Mouse (Mus musculus): ENCODE measurements around the gene Lingo4. TPM values are rescaled to one million over a fixed set of nuclear protein-coding genes. Genes with fewer than 3 reads are reported as not detected.
A peak's percentile ranks its signal among the peaks of the same experiment; 100 is the strongest.

Gene Lingo4
- polyA plus RNA-seq, 1 experiment: not detected

- peaks cover 21% of the 10 kb centered on the region for H3K4me1 ChIP-seq
- no peak overlapping the region for H3K4me3 ChIP-seq (replicated peaks)
- no peaks in the 10 kb centered on the region for H3K9me3 ChIP-seq
- TF ChIP-seq FLI1 (IDR thresholded peaks at IDR 0.05; ENCODE audit: low read length) (no peak), GATA1 (IDR thresholded peaks at IDR 0.05; ENCODE audit: borderline replicate concordance, low read length) (no peak)
- H3K36me3 ChIP-seq (replicated peaks; ENCODE audit: low read length): no peaks in the 10 kb centered on the region
- peaks cover 60% of the 10 kb centered on the region for H3K27me3 ChIP-seq (replicated peaks)
These were observed 26.3 kb upstream of the Lingo4 start for GRCm38 (mm10) chr3:94372038-94372437.

GRCm38 (mm10) chr3:94372641-94373040 is 25.7 kb upstream of the Lingo4 start, which contains the start of gene Rorc:
Gene Rorc (plus strand): TSS chr3:94372794.
- Histone ChIP-seq H3K27me3 (replicated peaks) (peaks cover 65% of the 10 kb centered on the region), H3K4me1 (peaks cover 21% of the 10 kb centered on the region), H3K36me3 (replicated peaks; ENCODE audit: low read length) (no peaks in the 10 kb centered on the region), H3K9me3 (no peaks in the 10 kb centered on the region), H3K4me3 (replicated peaks) (peak within 1 kb of the TSS; percentile 46)
- TF ChIP-seq FLI1 (IDR thresholded peaks at IDR 0.05; ENCODE audit: low read length): no peak
- TF ChIP-seq GATA1 (IDR thresholded peaks at IDR 0.05; ENCODE audit: borderline replicate concordance, low read length): no peak

- H3K4me3 ChIP-seq (replicated peaks): no peak overlapping the region
- peaks cover 68% of the 10 kb centered on the region for H3K27me3 ChIP-seq (replicated peaks)
- peaks cover 21% of the 10 kb centered on the region for H3K4me1 ChIP-seq
- no peaks in the 10 kb centered on the region for H3K36me3 ChIP-seq (replicated peaks; ENCODE audit: low read length)
- no peaks in the 10 kb centered on the region for H3K9me3 ChIP-seq
- TF ChIP-seq GATA1 (IDR thresholded peaks at IDR 0.05; ENCODE audit: borderline replicate concordance, low read length) (no peak), FLI1 (IDR thresholded peaks at IDR 0.05; ENCODE audit: low read length) (no peak)
These were observed 25.2 kb upstream of the Lingo4 start for GRCm38 (mm10) chr3:94373090-94373489.

GRCm38 (mm10) chr3:94373597-94374011 is 24.7 kb upstream of the Lingo4 start:
- Histone ChIP-seq H3K36me3 (replicated peaks; ENCODE audit: low read length) (no peaks in the 10 kb centered on the region), H3K9me3 (no peaks in the 10 kb centered on the region), H3K27me3 (replicated peaks) (peaks cover 70% of the 10 kb centered on the region), H3K4me3 (replicated peaks) (peak overlapping the region; percentile 19), H3K4me1 (peaks cover 21% of the 10 kb centered on the region)
- TF ChIP-seq FLI1 (IDR thresholded peaks at IDR 0.05; ENCODE audit: low read length) (no peak), GATA1 (IDR thresholded peaks at IDR 0.05; ENCODE audit: borderline replicate concordance, low read length) (no peak)

GRCm38 (mm10) chr3:94374636-94375035 is 23.7 kb upstream of the Lingo4 start:
- H3K4me3 ChIP-seq (replicated peaks): no peak overlapping the region
- H3K36me3 ChIP-seq (replicated peaks; ENCODE audit: low read length): no peaks in the 10 kb centered on the region
- no peaks in the 10 kb centered on the region for H3K9me3 ChIP-seq
- peaks cover 21% of the 10 kb centered on the region for H3K4me1 ChIP-seq
- TF ChIP-seq GATA1 (IDR thresholded peaks at IDR 0.05; ENCODE audit: borderline replicate concordance, low read length): no peak
- TF ChIP-seq FLI1 (IDR thresholded peaks at IDR 0.05; ENCODE audit: low read length): no peak
- peaks cover 76% of the 10 kb centered on the region for H3K27me3 ChIP-seq (replicated peaks)

GRCm38 (mm10) chr3:94375146-94375545 is 23.2 kb upstream of the Lingo4 start:
- no peaks in the 10 kb centered on the region for H3K36me3 ChIP-seq (replicated peaks; ENCODE audit: low read length)
- TF ChIP-seq FLI1 (IDR thresholded peaks at IDR 0.05; ENCODE audit: low read length): no peak
- TF ChIP-seq GATA1 (IDR thresholded peaks at IDR 0.05; ENCODE audit: borderline replicate concordance, low read length): no peak
- H3K4me1 ChIP-seq: peaks cover 21% of the 10 kb centered on the region
- H3K9me3 ChIP-seq: no peaks in the 10 kb centered on the region
- no peak overlapping the region for H3K4me3 ChIP-seq (replicated peaks)
- H3K27me3 ChIP-seq (replicated peaks): peaks cover 78% of the 10 kb centered on the region

GRCm38 (mm10) chr3:94375861-94376260 is 22.5 kb upstream of the Lingo4 start:
- H3K4me1 ChIP-seq: peaks cover 21% of the 10 kb centered on the region

GRCm38 (mm10) chr3:94377028-94377923 is 21.0 kb upstream of the Lingo4 start:
- no peak for TF ChIP-seq FLI1 (IDR thresholded peaks at IDR 0.05; ENCODE audit: low read length)
- no peak for TF ChIP-seq GATA1 (IDR thresholded peaks at IDR 0.05; ENCODE audit: borderline replicate concordance, low read length)
- H3K4me1 ChIP-seq: peaks cover 21% of the 10 kb centered on the region
- no peaks in the 10 kb centered on the region for H3K9me3 ChIP-seq
- H3K27me3 ChIP-seq (replicated peaks): peaks cover 75% of the 10 kb centered on the region
- no peaks in the 10 kb centered on the region for H3K36me3 ChIP-seq (replicated peaks; ENCODE audit: low read length)
- no peak overlapping the region for H3K4me3 ChIP-seq (replicated peaks)

More at GRCm38 (mm10) chr3:94375861-94376260, 22.5 kb upstream of the Lingo4 start:
- no peak overlapping the region for H3K4me3 ChIP-seq (replicated peaks)
- H3K36me3 ChIP-seq (replicated peaks; ENCODE audit: low read length): no peaks in the 10 kb centered on the region
- H3K27me3 ChIP-seq (replicated peaks): peaks cover 79% of the 10 kb centered on the region
- no peaks in the 10 kb centered on the region for H3K9me3 ChIP-seq
- TF ChIP-seq FLI1 (IDR thresholded peaks at IDR 0.05; ENCODE audit: low read length) (no peak), GATA1 (IDR thresholded peaks at IDR 0.05; ENCODE audit: borderline replicate concordance, low read length) (no peak)

GRCm38 (mm10) chr3:94379831-94380510 is 18.3 kb upstream of the Lingo4 start:
- TF ChIP-seq FLI1 (IDR thresholded peaks at IDR 0.05; ENCODE audit: low read length) (no peak), GATA1 (IDR thresholded peaks at IDR 0.05; ENCODE audit: borderline replicate concordance, low read length) (no peak)
- Histone ChIP-seq H3K36me3 (replicated peaks; ENCODE audit: low read length) (no peaks in the 10 kb centered on the region), H3K27me3 (replicated peaks) (peaks cover 65% of the 10 kb centered on the region), H3K4me1 (peaks cover 11% of the 10 kb centered on the region; the same call in 1 of the 2 replicates), H3K4me3 (replicated peaks) (no peak overlapping the region), H3K9me3 (no peaks in the 10 kb centered on the region)

- Histone ChIP-seq H3K4me3 (replicated peaks) (no peak overlapping the region), H3K9me3 (no peaks in the 10 kb centered on the region), H3K27me3 (replicated peaks) (peaks cover 52% of the 10 kb centered on the region), H3K36me3 (replicated peaks; ENCODE audit: low read length) (no peaks in the 10 kb centered on the region), H3K4me1 (peaks cover 6% of the 10 kb centered on the region; the same call in 1 of the 2 replicates)
- TF ChIP-seq FLI1 (IDR thresholded peaks at IDR 0.05; ENCODE audit: low read length) (no peak), GATA1 (IDR thresholded peaks at IDR 0.05; ENCODE audit: borderline replicate concordance, low read length) (no peak)
These were observed 16.0 kb upstream of the Lingo4 start for GRCm38 (mm10) chr3:94382308-94382707.

Data from megakaryocyte, embryonic 14.5 days (primary cell).